ENCODE assay signal across 8 mouse cellular contexts in genomic region chr5:46445844-46446243, GRCm38 (mm10).
DNase-seq lines count a peak whose midpoint lies in the region; ATAC-seq lines count a peak whose summit lies in the region.

No protein-coding gene starts in this region.

- peaks cover 2 to 8% of the 10 kb centered on the region in 2 experiments; a peak in 3 of 4 replicates for H3K4me1 ChIP-seq in heart, embryonic 14.5 days (ENCODE audit: control insufficient read depth in 2 of 2, insufficient read depth in 2 of 2, low read length in 2 of 2)

- WGBS in heart, embryonic 14.5 days, result 16% methylated on average over 3 of the region's 3 CpGs

- H3K9me3 ChIP-seq in heart, embryonic 14.5 days (ENCODE audit: control insufficient read depth, low read length), result no peaks in the 10 kb centered on the region

- H3K9ac ChIP-seq in heart, embryonic 14.5 days (ENCODE audit: low read length), result no peak overlapping the region

- no peak overlapping the region for H3K27ac ChIP-seq in heart, embryonic 14.5 days (replicated peaks in 1 of 2; ENCODE audit: control insufficient read depth in 1 of 2, insufficient read depth in 1 of 2, low read depth in 2 of 2, low read length in 2 of 2)

- no peak for ATAC-seq in heart, embryonic 14.5 days (ENCODE audit: insufficient number of reproducible peaks, insufficient read depth, low FRiP score, low read depth)

- no peaks in the 10 kb centered on the region for H3K36me3 ChIP-seq in heart, embryonic 14.5 days (ENCODE audit: control insufficient read depth, insufficient read depth, low read length)

- no peak overlapping the region for H3K4me3 ChIP-seq in heart, embryonic 14.5 days (ENCODE audit: control insufficient read depth in 1 of 2, insufficient read depth in 1 of 2, low read depth in 1 of 2, low read length in 2 of 2)

- DNase-seq in heart, adult 18-20 months, result no peak
- DNase-seq in testis, postnatal 14 days (ENCODE audit: low spot score), result peak; percentile 6
- DNase-seq in testis, postnatal 10 days (ENCODE audit: low spot score), result no peak
- peak; percentile 14 to 26 for DNase-seq in lung, postnatal 4 days
- no peak for DNase-seq in natural killer cell, adult 2 months (ENCODE audit: low spot score in 2 of 2)
- no peak for DNase-seq in gastrocnemius, adult 18-20 months (ENCODE audit: low spot score)
- no peak for DNase-seq in gastrocnemius, postnatal 14 days

- H3K27me3 ChIP-seq in heart, embryonic 14.5 days (ENCODE audit: control insufficient read depth, insufficient read depth, low read length), result no peaks in the 10 kb centered on the region

- H3K4me2 ChIP-seq in heart, embryonic 14.5 days (ENCODE audit: low read length), result peak overlapping the region; percentile 20; the same call in 1 of the 2 replicates

- intact Hi-C loops in gastrocnemius, postnatal 14 days (cut with DNase I; ENCODE audit: low total_unique reads), result no loop called here

Comparison
In these comparisons a context has a peak if more than half of its experiments do, and no peak if none do; other contexts are left out.
1. DNase-seq: peak in testis, postnatal 14 days (single experiment) and lung, postnatal 4 days (2 of 2); none in heart, adult 18-20 months (0 of 2), testis, postnatal 10 days (single experiment), natural killer cell, adult 2 months (0 of 2), gastrocnemius, adult 18-20 months (single experiment) and gastrocnemius, postnatal 14 days (single experiment).